Mouse (Mus musculus) left cerebral cortex, adult 2 months (tissue): Measurements from ENCODE around the gene Thoc5. TPM values are rescaled to one million over a fixed set of nuclear protein-coding genes. Genes with fewer than 3 reads are reported as not detected.
A peak's percentile ranks its signal among the peaks of the same experiment; 100 is the strongest.

Experiments
- DNase-seq, 2 experiments: peaks; one replicate each; pipeline ENCODE4 v3.0.0; 2021 to 2022; ENCODE audit warnings: low spot score in 2 of 2, mixed read lengths in 1 of 2; ENCODE audit errors: extremely low spot score in 1 of 2
- H3K27ac ChIP-seq: fragments of 200-600 bp; 2 replicates; pipeline ENCODE4 v1.8.1; 2022
- H3K4me3 ChIP-seq: fragments of 200-600 bp; 2 replicates; pipeline ENCODE4 v1.8.1; 2022
- CTCF ChIP-seq: fragments of 200-600 bp; IDR thresholded peaks from 2 replicates; pipeline ENCODE4 v1.8.1; 2022; ENCODE audit warnings: antibody characterized with exemption, mild to moderate bottlenecking, moderate library complexity
- intact Hi-C: fragments of 180-260 bp; cut with DNase I; formaldehyde crosslinking; loops from one replicate; pipeline ENCODE4 v1.15.1; 2025
- microRNA-seq, 2 experiments: library from miRNA; unstranded; fragments of <30 nt; microRNA quantifications; one replicate each; pipeline ENCODE4 v1.2.0; 2021
- total RNA-seq, 2 experiments: library from RNA; stranded (reverse); gene quantifications; 2 replicates each; pipeline ENCODE4 v1.2.3; 2021

Thoc5 gene
- total RNA-seq, 2 experiments from 2014 or later, result 37.4 to 38.9 TPM

DNA sequence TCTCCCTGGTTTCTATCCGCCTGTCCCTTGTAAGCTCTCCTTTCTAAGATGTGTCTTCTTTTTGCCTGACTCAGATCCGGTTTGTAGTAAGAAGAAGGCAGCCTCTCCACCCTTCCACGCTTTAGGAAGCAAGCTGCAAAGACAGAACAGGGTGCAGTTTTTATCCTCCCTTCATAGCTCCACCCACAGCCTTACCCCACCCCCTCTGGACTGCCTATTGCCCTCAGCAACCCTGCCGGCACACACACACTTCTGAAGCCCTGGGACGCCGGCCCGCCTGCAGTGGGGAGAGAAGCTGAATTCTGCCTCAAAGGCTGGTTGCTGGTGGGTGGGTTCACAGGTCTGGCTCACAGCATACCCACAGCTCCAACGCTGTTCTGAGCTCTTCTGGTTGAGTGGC lies 58.8 kb downstream of the Thoc5 start:
- H3K27ac ChIP-seq, result no peak overlapping the region
- intact Hi-C loops, result no loop called here
- TF ChIP-seq CTCF, result no peak
- DNase-seq, result peak; percentile 37 to 41
- no peak overlapping the region for H3K4me3 ChIP-seq

DNA sequence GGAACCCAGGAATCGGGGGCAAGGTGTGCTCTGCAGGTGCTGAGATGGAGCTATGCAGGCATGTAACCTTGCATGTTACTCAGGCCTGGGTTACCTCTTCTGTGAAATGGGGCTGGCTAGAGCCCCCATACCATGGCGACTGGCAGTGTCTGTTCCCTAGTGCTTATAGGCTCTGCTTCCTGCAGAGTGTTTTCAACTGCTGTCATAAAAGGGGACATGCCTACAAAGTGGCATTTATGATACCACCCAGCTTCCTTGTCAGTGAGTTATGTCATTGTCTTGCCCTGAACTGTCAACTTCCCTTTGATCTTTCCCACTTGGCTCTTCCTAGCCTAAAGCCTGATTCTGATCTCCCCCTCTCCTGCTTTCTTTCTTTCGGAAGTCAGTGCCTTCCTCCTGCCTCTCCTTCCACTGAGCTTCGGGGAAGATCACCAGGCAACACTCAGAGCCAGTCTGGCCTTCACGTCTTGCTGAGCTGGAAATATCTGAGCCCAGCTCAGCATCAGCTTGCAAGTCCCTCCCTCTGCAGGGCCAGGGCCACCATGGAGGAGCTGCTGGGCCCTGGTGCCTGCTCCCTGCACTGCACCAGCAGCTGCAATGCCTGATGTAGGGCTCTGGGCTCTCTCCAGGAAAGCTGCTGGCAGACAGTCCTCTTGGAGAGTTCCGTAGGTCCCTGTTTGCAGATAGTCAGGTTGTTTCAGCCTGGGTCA lies 68.1 kb downstream of the Thoc5 start:
- intact Hi-C loops, result no loop called here
- no peak for DNase-seq
- Histone ChIP-seq H3K4me3 (no peak overlapping the region), H3K27ac (no peak overlapping the region)
- TF ChIP-seq CTCF, result no peak

DNA sequence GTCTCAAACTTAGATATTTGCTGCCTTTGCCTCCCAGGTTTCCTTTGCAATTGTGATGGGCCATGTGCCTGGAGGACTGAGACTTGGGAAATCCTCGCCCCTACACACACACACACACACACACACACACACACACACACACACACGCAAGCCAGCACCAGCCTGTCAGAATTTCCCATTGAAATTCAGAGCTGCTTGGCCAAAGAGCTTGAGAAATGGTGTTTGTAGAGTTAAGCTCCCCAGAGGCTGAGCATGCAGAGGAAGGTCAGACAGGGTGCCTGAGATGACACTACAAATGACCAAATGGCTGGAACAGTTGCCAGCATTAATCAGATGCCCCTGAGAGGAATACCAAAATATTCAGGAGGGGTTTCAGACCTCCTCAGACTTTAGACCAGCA lies 71.2 kb downstream of the Thoc5 start:
- TF ChIP-seq CTCF, result no peak
- intact Hi-C loops, result no loop called here
- H3K27ac ChIP-seq, result no peak overlapping the region
- H3K4me3 ChIP-seq, result no peak overlapping the region
- DNase-seq, result no peak

DNA sequence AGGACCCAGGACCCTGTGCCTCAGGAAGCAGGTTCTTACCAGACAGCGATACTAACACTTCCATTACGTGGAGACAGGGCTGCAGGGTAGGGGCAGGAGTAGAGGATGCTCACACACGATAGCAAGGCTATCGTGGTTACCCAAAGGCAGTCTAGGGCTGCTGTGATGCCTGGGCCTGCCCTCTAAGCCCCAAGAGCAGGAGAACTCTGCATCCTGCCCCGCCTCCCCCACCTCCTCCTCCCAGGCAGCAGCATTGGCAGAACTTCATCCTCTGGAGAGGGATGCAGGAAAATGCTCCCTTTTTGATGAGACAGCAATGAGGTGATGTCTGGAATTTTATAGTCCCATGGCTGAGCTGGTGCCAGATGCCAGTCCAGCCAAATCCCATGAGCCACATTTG lies 71.8 kb downstream of the Thoc5 start:
- no peak for TF ChIP-seq CTCF
- Histone ChIP-seq H3K4me3 (no peak overlapping the region), H3K27ac (no peak overlapping the region)
- intact Hi-C loops, result no loop called here
- DNase-seq, result no peak

DNA sequence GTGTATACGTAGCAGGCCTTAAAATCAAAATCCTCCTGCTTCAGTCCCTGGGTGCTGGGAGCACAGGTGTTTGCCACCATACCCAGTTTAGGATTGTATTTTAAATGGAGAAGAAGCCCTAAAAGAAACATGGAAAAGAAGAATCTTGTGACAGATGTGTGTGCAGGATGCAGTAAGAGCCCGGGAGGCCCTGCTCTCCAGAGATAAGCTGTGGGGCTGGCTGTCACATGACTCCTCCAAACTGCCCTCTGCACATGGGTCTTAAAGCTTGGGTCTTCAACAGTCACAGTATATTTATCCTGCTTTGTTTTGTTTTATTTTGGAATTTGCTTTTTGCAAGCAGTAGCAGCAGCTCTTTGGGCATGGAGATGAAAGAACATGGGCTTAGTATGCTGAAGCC lies 72.4 kb downstream of the Thoc5 start:
- no peak overlapping the region for H3K4me3 ChIP-seq
- H3K27ac ChIP-seq, result no peak overlapping the region
- no peak for DNase-seq
- intact Hi-C loops, result no loop called here
- no peak for TF ChIP-seq CTCF

DNA sequence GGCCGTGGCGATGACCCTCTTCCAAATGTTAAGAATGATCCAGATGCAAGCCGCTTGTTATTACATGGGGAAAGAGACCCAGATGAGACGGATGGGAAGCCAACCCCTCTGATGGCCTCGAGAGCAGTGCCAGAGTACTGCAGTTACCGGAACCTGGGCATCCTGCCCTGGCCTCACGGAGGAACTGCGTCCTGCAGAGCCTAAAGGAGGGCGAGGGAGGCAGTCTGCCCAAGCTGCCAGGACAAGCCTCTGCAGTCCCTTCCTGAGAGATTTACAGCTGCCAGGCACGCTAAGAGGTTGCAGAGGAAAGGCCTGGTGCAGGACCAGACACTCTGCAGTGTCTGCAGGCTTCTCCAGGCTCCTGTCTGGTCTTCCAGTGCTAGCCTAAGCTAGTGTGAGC lies 73.3 kb downstream of the Thoc5 start:
- no peak overlapping the region for H3K27ac ChIP-seq
- H3K4me3 ChIP-seq, result no peak overlapping the region
- no peak for DNase-seq
- TF ChIP-seq CTCF, result no peak
- intact Hi-C loops, result no loop called here

DNA sequence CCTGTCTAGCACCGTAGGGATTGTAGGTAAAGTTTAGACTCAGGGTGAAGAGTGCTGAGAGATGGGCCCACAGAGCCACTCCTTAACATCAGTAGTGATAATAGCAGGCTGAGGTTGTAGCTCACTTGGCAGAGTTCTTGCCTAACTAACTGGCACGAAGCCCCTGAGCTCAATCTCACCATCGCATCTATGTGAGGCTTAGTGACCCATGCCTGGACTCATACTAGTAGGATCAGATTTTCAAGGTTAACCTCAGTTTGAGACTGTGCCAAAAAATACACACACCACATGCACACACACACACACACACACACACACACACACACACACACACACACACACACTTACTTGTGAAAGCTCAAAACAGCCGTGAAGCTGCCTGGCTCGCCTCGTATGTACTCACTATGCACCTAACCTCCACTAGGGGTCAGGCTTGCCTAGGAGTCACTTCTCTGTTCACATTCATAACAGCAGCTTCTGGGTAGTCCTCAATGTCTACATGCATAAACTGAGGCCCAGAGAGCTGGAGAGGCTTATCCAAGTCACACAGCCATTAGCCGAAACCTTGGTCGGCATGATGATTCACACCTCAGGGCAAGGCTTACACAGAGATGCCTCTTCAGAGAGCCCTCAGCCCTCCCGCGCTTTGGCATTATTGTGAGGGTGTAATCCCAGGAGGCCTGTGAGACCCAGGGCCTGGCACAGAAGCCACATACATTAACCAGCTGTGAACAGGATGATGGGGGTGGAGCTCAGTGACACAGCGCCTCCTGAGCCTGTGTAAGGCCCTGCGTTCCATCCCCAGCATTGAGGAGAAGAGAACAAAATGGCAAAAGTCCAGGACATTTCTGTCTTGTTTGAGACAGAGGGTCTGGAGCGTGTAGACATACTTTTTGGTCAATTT lies 78.1 kb downstream of the Thoc5 start:
- Histone ChIP-seq H3K4me3 (no peak overlapping the region), H3K27ac (no peak overlapping the region)
- peak; percentile 72 for TF ChIP-seq CTCF
- DNase-seq, result peak in 1 of 2 experiments; percentile 50
- intact Hi-C loops, result no loop called here

DNA sequence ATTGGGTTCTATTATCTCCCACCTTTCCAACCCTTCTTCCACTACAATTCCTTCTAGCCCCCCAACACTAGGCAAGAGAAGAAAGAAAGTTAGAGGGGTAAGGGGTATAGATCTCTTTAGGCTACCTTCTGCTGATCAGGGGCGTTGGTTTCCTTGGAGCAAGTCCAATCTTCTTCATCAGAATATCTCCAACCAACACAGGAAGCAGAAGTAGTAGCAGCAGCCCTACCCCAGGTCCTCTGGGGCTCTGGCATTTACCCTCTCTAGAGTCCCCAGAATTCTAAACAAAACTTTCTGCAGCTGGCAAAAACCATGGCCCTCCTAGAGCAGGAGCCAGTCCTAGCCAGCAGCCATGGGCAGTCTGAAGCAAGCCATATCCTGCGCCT lies 78.7 kb downstream of the Thoc5 start:
- no peak overlapping the region for H3K27ac ChIP-seq
- TF ChIP-seq CTCF, result no peak
- H3K4me3 ChIP-seq, result no peak overlapping the region
- intact Hi-C loops, result no loop called here
- no peak for DNase-seq

DNA sequence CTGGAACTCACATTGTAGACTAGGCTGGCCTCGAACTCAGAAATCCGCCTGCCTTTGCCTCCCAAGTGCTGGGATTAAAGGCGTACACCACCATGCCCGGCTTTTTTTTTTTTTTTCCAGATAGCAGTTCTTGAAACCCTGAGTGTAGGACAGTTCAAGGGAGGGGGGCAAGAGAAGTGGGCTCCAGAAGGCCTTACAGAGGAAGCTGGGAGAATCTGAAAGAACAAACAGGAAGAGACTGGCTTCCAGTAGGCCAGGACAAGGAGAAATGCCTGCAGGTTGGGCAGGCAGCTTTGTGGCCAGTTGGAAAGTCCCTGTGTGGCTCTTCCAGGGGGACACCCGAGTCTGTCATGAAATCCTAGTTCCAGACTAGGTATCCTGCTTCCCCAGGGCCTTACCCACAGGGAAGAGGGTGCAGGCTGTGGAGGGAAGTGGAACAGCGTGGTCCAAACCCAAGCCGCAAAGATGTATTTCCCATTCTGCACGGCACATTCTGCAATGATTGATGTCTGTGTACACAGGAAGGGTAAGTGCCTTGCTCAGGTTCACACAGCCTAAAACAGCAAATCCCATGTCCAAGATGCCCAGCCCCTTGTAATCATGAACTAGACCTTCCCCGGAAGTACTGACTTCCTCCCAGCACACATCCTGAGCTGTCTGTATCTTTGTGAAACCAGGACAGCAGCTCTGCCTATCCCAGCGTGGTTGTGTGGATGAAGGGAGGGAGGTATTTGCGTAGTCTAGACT lies 79.4 kb downstream of the Thoc5 start:
- intact Hi-C loops, result loop anchor here (1.0 kb wide), 1 partner anchor 58 kb away; no protein-coding TSS in a partner anchor
- no peak for TF ChIP-seq CTCF
- no peak for DNase-seq
- no peak overlapping the region for H3K27ac ChIP-seq
- H3K4me3 ChIP-seq, result no peak overlapping the region

DNA sequence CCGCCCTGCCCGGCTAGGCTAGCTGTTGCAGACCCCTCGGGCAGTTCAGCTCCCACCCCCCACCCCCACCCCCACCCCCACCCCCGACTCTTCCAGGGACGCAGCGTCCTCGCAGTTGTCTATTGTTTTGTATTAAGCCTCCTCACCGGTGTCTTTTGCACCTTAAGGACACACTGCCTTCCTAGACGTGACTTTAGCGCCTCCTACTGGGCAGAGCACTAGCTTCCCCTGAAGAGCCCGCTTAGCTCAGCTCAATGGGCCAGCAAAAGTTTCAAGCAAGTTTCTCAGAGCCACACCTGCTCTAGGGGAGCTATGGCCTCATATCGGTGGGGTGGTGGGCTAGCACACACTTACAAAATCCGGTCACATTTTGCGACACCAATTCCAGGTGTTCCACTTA lies 80.5 kb downstream of the Thoc5 start:
- peak; percentile 60 to 66 for DNase-seq
- no peak overlapping the region for H3K4me3 ChIP-seq
- intact Hi-C loops, result loop anchor here (1.0 kb wide), 1 partner anchor 59 kb away; no protein-coding TSS in a partner anchor
- H3K27ac ChIP-seq, result no peak overlapping the region
- peak; percentile 75 for TF ChIP-seq CTCF

Small RNA genes lying within 50 kb of the gene (microRNA-seq; reads per million reads assigned to microRNA genes)
- gene Mir6918, result 1.5 to 2.6 reads per million in 2 experiments

Other genes starting within 250 kb of the Thoc5 start
- 100 to 1,000 TPM; 362 to 374 TPM for gene Uqcr10, start 191.0 kb upstream of the Thoc5 start, total RNA-seq
- gene Zmat5, start 190.6 kb upstream of the Thoc5 start, total RNA-seq, result 10 to 100 TPM; 31.1 to 33.9 TPM
- gene Cabp7, start 148.5 kb upstream of the Thoc5 start, total RNA-seq, result 10 to 100 TPM; 15.6 to 22.7 TPM
- gene Nf2, start 45.8 kb upstream of the Thoc5 start, total RNA-seq, result 10 to 100 TPM; 74.3 to 74.7 TPM
- gene Nipsnap1, start 21.4 kb upstream of the Thoc5 start, total RNA-seq, result 10 to 100 TPM; 84.8 to 85.8 TPM
- 10 to 100 TPM; 47.9 to 54.5 TPM for gene Nefh, start 52.7 kb downstream of the Thoc5 start, total RNA-seq
- gene Ap1b1, start 91.5 kb downstream of the Thoc5 start, total RNA-seq, result 100 to 1,000 TPM; 156 to 177 TPM
- 10 to 100 TPM; 71.6 to 84.3 TPM for gene Rasl10a, start 162.8 kb downstream of the Thoc5 start, total RNA-seq
- 10 to 100 TPM; 92.1 to 95.3 TPM for gene Gas2l1, start 170.0 kb downstream of the Thoc5 start, total RNA-seq
- 10 to 100 TPM; 23.7 to 28.0 TPM for gene Rhbdd3, start 203.6 kb downstream of the Thoc5 start, total RNA-seq
- gene Ewsr1, start 203.9 kb downstream of the Thoc5 start, total RNA-seq, result 100 to 1,000 TPM; 309 to 316 TPM